Mouse (Mus musculus): Measurements from ENCODE around the gene Armc5. TPM values are rescaled to one million over a fixed set of nuclear protein-coding genes. Genes with fewer than 3 reads are reported as not detected.

Gene Armc5
- polyA plus RNA-seq, 1 experiment = 15.0 TPM

DNA sequence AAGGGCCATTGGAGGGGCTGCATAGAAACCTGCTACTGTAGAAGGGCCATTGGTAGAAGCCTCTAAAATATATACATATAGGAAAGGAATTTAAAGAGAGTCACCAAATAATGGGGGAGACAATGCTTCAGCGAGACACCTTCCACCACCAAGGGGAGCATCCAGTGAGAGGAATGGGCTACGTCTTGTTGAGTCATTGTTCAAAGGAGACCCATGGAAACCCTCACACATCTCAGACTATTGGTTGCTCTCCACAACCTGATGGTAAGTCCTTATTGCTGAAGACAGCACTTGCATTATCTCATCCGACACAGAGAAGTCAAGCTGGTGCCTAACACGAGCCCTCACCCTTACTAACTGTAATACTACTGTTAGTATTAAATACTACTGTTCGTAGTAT is 18.6 kb downstream of the Armc5 start:
- no peak overlapping the region for H3K27ac ChIP-seq (ENCODE audit: insufficient read depth, low read depth, low read length)
- H3K4me3 ChIP-seq (ENCODE audit: insufficient read depth, low read length) = no peak overlapping the region
- H3K4me1 ChIP-seq (ENCODE audit: control insufficient read depth, insufficient read depth, low read length) = no peaks in the 10 kb centered on the region
- TF ChIP-seq CTCF (IDR thresholded peaks at IDR 0.05; ENCODE audit: low read depth, low read length) (no peak), POLR2A (IDR thresholded peaks at IDR 0.05; ENCODE audit: borderline replicate concordance, low read depth, low read length) (no peak)

DNA sequence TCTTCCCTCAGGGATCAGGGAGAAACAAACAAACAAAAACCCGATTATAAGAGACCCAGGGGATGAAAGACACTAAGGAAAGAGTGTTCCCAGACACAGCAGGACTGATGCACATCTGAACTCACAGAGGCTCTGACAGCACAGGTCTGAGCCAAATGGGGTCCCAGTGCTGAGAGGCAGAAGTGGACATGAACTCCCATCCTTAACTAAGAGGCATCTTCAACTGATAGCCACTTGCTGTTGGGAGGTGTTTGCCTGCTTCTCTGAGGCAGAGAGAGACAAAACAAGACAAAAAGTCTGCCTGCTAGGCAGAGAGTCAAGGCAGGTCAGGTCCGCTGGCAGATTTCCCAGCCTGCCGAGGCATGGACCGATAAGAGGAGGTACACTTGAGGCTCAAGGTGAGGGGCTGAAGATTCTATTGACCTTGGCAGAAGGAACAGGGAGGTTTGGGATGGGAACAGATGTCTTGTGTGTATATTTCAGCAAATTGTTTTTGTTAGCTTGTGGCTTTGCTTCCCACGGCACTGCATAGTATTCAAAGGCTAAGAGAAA is 19.7 kb downstream of the Armc5 start:
- H3K27ac ChIP-seq (ENCODE audit: insufficient read depth, low read depth, low read length) = no peak overlapping the region
- TF ChIP-seq CTCF (IDR thresholded peaks at IDR 0.05; ENCODE audit: low read depth, low read length) (no peak), POLR2A (IDR thresholded peaks at IDR 0.05; ENCODE audit: borderline replicate concordance, low read depth, low read length) (no peak)
- no peak overlapping the region for H3K4me3 ChIP-seq (ENCODE audit: insufficient read depth, low read length)
- H3K4me1 ChIP-seq (ENCODE audit: control insufficient read depth, insufficient read depth, low read length) = no peaks in the 10 kb centered on the region

DNA sequence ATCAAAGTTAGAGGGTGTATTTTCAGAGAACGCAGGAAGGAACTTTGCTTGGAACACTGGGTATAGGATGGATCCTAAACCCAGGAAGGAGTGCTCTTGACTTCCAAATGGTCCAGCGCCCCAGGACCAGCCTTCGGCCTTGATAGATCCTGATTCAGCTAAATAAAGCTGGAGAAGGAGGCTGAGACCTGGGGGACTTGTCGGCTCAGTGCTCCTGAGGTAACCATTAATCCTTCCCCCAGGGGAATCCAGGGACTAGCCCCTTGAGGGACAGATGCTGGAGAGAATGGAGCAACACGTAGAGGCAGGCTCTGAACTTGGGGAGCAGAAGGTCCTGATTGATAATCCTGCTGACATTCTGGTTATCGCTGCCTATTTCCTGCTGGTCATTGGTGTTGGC is 28.3 kb downstream of the Armc5 start, which contains the start of gene Slc5a2:
Gene Slc5a2 (plus strand): TSS at position 247 of the 400 bp plus-strand sequence.
- Histone ChIP-seq H3K27ac (ENCODE audit: insufficient read depth, low read depth, low read length) (no peak within 1 kb of the TSS), H3K4me3 (ENCODE audit: insufficient read depth, low read length) (no peak within 1 kb of the TSS), H3K4me1 (ENCODE audit: control insufficient read depth, insufficient read depth, low read length) (no peaks in the 10 kb centered on the region)
- no peak for TF ChIP-seq POLR2A (IDR thresholded peaks at IDR 0.05; ENCODE audit: borderline replicate concordance, low read depth, low read length)
- TF ChIP-seq CTCF (IDR thresholded peaks at IDR 0.05; ENCODE audit: low read depth, low read length) = no peak

DNA sequence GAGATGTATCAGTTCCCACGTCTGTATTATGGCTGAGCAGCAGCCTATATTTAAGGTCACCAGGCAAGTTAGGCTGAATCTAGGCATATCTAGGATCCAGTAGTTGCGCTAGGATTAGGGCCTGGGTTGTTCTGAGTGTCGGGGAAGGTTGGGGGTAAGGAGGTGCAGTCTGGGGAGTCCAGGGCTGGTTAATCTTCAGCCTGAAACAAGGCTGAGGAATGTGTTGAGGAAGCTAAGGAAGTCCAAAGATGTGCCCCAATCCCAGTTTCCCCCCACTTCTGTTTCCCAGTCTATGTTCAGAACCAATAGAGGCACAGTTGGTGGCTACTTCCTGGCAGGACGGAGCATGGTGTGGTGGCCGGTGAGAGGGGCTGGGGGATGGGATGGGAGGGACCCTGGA is 28.9 kb downstream of the Armc5 start:
- no peak overlapping the region for H3K27ac ChIP-seq (ENCODE audit: insufficient read depth, low read depth, low read length)
- no peaks in the 10 kb centered on the region for H3K4me1 ChIP-seq (ENCODE audit: control insufficient read depth, insufficient read depth, low read length)
- H3K4me3 ChIP-seq (ENCODE audit: insufficient read depth, low read length) = no peak overlapping the region
- no peak for TF ChIP-seq CTCF (IDR thresholded peaks at IDR 0.05; ENCODE audit: low read depth, low read length)
- TF ChIP-seq POLR2A (IDR thresholded peaks at IDR 0.05; ENCODE audit: borderline replicate concordance, low read depth, low read length) = no peak

DNA sequence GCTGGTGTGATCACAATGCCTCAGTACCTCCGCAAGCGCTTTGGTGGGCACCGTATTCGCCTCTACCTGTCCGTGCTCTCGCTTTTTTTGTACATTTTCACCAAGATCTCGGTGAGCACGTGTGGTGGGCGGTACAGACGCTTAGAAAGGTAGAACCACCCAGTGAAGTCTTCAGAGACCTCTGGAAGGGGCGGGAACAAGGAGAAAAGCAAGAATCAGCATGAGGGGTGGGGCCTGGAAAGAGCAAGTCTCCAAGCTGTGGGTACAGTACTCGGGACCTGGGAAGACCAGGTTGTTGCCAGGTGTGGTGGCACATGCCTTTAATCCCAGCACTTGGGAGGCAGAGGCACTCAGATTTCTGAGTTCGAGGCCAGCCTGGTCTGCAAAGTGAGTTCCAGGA is 30.2 kb downstream of the Armc5 start:
- Histone ChIP-seq H3K27ac (ENCODE audit: insufficient read depth, low read depth, low read length) (no peak overlapping the region), H3K4me1 (ENCODE audit: control insufficient read depth, insufficient read depth, low read length) (no peaks in the 10 kb centered on the region), H3K4me3 (ENCODE audit: insufficient read depth, low read length) (no peak overlapping the region)
- TF ChIP-seq CTCF (IDR thresholded peaks at IDR 0.05; ENCODE audit: low read depth, low read length) (no peak), POLR2A (IDR thresholded peaks at IDR 0.05; ENCODE audit: borderline replicate concordance, low read depth, low read length) (no peak)

DNA sequence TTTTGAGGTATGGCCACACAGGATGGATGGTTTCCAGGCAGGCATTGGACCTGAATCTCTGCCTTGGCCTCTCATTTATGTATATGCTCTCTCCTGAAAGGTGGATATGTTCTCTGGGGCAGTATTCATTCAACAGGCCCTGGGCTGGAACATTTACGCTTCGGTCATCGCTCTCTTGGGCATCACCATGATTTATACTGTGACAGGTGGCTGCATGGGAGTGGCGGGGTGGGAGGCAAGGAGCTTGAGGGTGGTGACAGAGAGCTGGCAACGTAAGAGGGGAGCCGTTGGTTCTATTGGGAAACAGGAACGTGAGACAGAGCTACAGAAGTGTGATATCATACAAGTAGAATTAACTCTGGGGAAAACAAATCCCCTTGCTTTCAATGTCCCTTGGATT is 30.7 kb downstream of the Armc5 start:
- TF ChIP-seq CTCF (IDR thresholded peaks at IDR 0.05; ENCODE audit: low read depth, low read length) (no peak), POLR2A (IDR thresholded peaks at IDR 0.05; ENCODE audit: borderline replicate concordance, low read depth, low read length) (no peak)
- Histone ChIP-seq H3K4me1 (ENCODE audit: control insufficient read depth, insufficient read depth, low read length) (no peaks in the 10 kb centered on the region), H3K4me3 (ENCODE audit: insufficient read depth, low read length) (no peak overlapping the region), H3K27ac (ENCODE audit: insufficient read depth, low read depth, low read length) (no peak overlapping the region)

DNA sequence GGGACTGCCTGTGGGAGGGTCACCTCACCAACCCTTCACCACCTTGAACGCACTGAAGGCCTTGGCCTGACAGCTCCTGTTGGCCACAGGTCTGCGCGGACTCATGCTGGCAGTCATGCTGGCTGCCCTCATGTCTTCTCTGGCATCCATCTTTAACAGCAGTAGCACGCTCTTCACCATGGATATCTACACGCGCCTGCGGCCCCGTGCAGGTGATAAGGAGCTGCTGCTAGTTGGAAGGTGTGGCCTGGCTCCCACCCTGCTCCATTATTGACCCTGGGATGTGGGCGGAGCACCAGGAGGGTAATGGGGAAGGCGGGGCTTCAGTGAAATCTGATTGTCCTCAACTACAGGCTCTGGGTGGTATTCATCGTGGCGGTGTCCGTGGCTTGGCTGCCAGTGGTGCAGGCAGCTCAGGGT is 33.3 kb downstream of the Armc5 start:
- TF ChIP-seq POLR2A (IDR thresholded peaks at IDR 0.05; ENCODE audit: borderline replicate concordance, low read depth, low read length) (no peak), CTCF (IDR thresholded peaks at IDR 0.05; ENCODE audit: low read depth, low read length) (no peak)
- no peaks in the 10 kb centered on the region for H3K4me1 ChIP-seq (ENCODE audit: control insufficient read depth, insufficient read depth, low read length)
- no peak overlapping the region for H3K4me3 ChIP-seq (ENCODE audit: insufficient read depth, low read length)
- no peak overlapping the region for H3K27ac ChIP-seq (ENCODE audit: insufficient read depth, low read depth, low read length)

DNA sequence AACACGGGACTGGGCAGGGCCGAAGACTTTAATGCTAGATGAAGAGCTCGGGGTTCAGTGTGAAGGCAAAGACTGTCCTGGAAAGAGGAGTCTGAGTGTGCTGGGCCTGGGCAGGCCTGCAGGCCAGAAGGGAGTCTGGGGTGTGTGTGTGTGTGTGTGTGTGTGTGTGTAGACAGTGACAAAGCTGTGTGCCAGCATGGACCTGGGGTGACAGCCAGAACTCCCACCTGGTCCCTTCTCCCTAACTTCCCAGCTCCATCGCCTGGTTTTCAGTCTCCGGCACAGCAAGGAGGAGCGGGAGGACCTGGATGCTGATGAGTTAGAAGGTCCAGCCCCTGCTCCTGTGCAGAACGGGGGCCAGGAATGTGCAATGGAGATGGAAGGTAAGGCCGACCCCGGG is 34.4 kb downstream of the Armc5 start:
- no peak for TF ChIP-seq POLR2A (IDR thresholded peaks at IDR 0.05; ENCODE audit: borderline replicate concordance, low read depth, low read length)
- no peak for TF ChIP-seq CTCF (IDR thresholded peaks at IDR 0.05; ENCODE audit: low read depth, low read length)
- Histone ChIP-seq H3K4me1 (ENCODE audit: control insufficient read depth, insufficient read depth, low read length) (no peaks in the 10 kb centered on the region), H3K27ac (ENCODE audit: insufficient read depth, low read depth, low read length) (no peak overlapping the region), H3K4me3 (ENCODE audit: insufficient read depth, low read length) (no peak overlapping the region)

DNA sequence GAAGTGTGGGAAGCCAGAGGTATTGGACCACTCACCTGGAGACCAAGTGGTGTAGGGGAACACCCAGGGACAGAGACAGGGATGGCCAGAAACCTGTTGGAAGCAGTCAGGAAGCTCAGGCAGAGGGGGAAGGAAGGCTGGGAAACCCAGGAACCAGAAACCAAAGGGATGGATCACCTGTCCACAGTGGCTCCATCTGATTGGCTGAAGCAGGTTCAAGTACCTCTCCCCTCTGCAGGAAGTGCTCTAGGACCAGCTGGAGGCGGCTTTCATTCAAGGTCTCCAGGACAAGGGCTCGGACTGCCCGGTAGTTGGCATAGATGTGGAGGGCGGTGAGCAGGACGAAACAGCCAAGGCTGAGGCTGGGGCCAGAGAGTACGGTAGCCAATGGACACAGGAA is 38.9 kb downstream of the Armc5 start:
- no peak overlapping the region for H3K27ac ChIP-seq (ENCODE audit: insufficient read depth, low read depth, low read length)
- no peaks in the 10 kb centered on the region for H3K4me1 ChIP-seq (ENCODE audit: control insufficient read depth, insufficient read depth, low read length)
- TF ChIP-seq CTCF (IDR thresholded peaks at IDR 0.05; ENCODE audit: low read depth, low read length) (no peak), POLR2A (IDR thresholded peaks at IDR 0.05; ENCODE audit: borderline replicate concordance, low read depth, low read length) (no peak)
- no peak overlapping the region for H3K4me3 ChIP-seq (ENCODE audit: insufficient read depth, low read length)

DNA sequence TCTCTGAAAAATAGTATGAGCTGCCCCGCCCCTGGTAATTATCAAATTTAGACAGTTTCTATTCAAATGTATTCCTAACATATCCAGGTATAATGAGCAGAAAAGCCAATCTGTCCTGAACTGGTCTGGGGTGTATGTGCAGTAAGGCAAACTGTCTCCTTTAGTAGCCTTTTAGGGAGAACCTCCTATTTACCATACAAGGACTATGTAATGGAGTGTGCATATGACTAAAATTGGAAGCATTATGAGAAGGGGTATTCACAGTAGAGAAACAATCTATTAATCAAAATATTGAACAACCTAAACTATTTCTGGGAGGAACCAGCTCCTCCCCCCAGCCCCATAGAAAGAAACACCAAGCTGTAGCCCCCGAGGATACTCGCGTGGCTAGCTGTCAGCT is 42.6 kb downstream of the Armc5 start:
- Histone ChIP-seq H3K4me3 (ENCODE audit: insufficient read depth, low read length) (no peak overlapping the region), H3K4me1 (ENCODE audit: control insufficient read depth, insufficient read depth, low read length) (peaks cover 3% of the 10 kb centered on the region; the same call in 1 of the 2 replicates), H3K27ac (ENCODE audit: insufficient read depth, low read depth, low read length) (no peak overlapping the region)
- TF ChIP-seq POLR2A (IDR thresholded peaks at IDR 0.05; ENCODE audit: borderline replicate concordance, low read depth, low read length) (no peak), CTCF (IDR thresholded peaks at IDR 0.05; ENCODE audit: low read depth, low read length) (no peak)

DNA sequence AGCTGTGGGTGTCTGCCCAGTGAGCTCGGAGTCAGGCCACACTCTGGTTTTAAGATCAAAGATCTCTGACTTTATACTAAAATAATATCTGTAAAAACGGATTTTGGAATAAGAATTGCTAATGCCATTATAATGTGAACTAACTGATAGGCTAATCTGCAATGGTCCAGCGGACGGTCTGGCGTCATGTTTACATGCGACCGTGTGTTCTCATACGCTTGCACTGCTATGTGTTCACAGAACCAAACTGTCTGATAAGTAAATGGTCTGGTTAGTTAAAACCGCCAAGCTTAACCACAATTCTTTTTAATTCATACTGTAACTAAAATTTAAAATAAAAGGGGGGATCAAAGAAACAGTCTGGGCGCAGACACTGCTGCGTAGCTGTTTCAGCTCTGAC is 44.6 kb downstream of the Armc5 start:
- peaks cover 11% of the 10 kb centered on the region for H3K4me1 ChIP-seq (ENCODE audit: control insufficient read depth, insufficient read depth, low read length)

More for the DNA sequence above, 44.6 kb downstream of the Armc5 start:
- Histone ChIP-seq H3K27ac (ENCODE audit: insufficient read depth, low read depth, low read length) (no peak overlapping the region), H3K4me3 (ENCODE audit: insufficient read depth, low read length) (no peak overlapping the region)
- no peak for TF ChIP-seq CTCF (IDR thresholded peaks at IDR 0.05; ENCODE audit: low read depth, low read length)
- TF ChIP-seq POLR2A (IDR thresholded peaks at IDR 0.05; ENCODE audit: borderline replicate concordance, low read depth, low read length) = no peak
